Mouse (Mus musculus): ENCODE results near the gene Kat14. TPM values are rescaled to one million over a fixed set of nuclear protein-coding genes. Genes with fewer than 3 reads are reported as not detected.

The Kat14 gene
- polyA plus RNA-seq, 1 experiment from 2014 or later = 21.0 TPM

- peak; percentile 68; the same call in 1 of the 2 replicates for ATAC-seq
- H3K9ac ChIP-seq (ENCODE audit: low read length) = no peak overlapping the region
- H3K4me1 ChIP-seq (ENCODE audit: control insufficient read depth, insufficient read depth, low read length) = no peaks in the 10 kb centered on the region
- no peak overlapping the region for H3K4me2 ChIP-seq (ENCODE audit: low read length)
- H3K4me3 ChIP-seq (ENCODE audit: low read depth, low read length) = no peak overlapping the region
- peaks cover 6% of the 10 kb centered on the region; the same call in 1 of the 2 replicates for H3K27me3 ChIP-seq (replicated peaks; ENCODE audit: control insufficient read depth, insufficient read depth, low read length)
- H3K9me3 ChIP-seq (replicated peaks; ENCODE audit: control insufficient read depth, low read length) = no peaks in the 10 kb centered on the region
- no peaks in the 10 kb centered on the region for H3K36me3 ChIP-seq (ENCODE audit: control insufficient read depth, insufficient read depth, low read length)
- 14% methylated on average over 8 of the region's 8 CpGs for WGBS
- H3K27ac ChIP-seq (ENCODE audit: low read depth, low read length) = no peak overlapping the region
- DNase-seq (ENCODE audit: low spot score) = peak; percentile 85
These were observed 83.7 kb downstream of the Kat14 start for GRCm38 (mm10) chr2:144452364-144453008.

Other genes starting within 250 kb of the Kat14 start
- 10.5 and 12.5 TPM in 2 replicates for gene Mgme1, start 98.3 kb upstream of the Kat14 start, polyA plus RNA-seq (2014; fragmentation: Nextera tagmentation; extraction: Ambion mirVana)
- 61.7 and 64.5 TPM in 2 replicates for gene Snx5, start 98.1 kb upstream of the Kat14 start, polyA plus RNA-seq (2014; fragmentation: Nextera tagmentation; extraction: Ambion mirVana)
- not detected in 2 replicates for gene Ovol2, start 36.8 kb upstream of the Kat14 start, polyA plus RNA-seq (2014; fragmentation: Nextera tagmentation; extraction: Ambion mirVana)
- 0.47 and 0.71 TPM in 2 replicates for gene Pet117, start within 50 bp of the Kat14 start, polyA plus RNA-seq (2014; fragmentation: Nextera tagmentation; extraction: Ambion mirVana)
- 4.3 and 5.1 TPM in 2 replicates for gene Dzank1, start 158.4 kb downstream of the Kat14 start, polyA plus RNA-seq (2014; fragmentation: Nextera tagmentation; extraction: Ambion mirVana)
- 24.4 and 27.5 TPM in 2 replicates for gene Polr3f, start 158.7 kb downstream of the Kat14 start, polyA plus RNA-seq (2014; fragmentation: Nextera tagmentation; extraction: Ambion mirVana)
- 65.0 and 71.1 TPM in 2 replicates for gene Rbbp9, start 181.9 kb downstream of the Kat14 start, polyA plus RNA-seq (2014; fragmentation: Nextera tagmentation; extraction: Ambion mirVana)
- 71.1 and 73.1 TPM in 2 replicates for gene Sec23b, start 187.2 kb downstream of the Kat14 start, polyA plus RNA-seq (2014; fragmentation: Nextera tagmentation; extraction: Ambion mirVana)
- 45.8 and 59.0 TPM in 2 replicates for gene Smim26, start 225.1 kb downstream of the Kat14 start, polyA plus RNA-seq (2014; fragmentation: Nextera tagmentation; extraction: Ambion mirVana)
- 69.7 and 79.1 TPM in 2 replicates for gene Dtd1, start 230.9 kb downstream of the Kat14 start, polyA plus RNA-seq (2014; fragmentation: Nextera tagmentation; extraction: Ambion mirVana)

Measured in forebrain, embryonic 14.5 days (tissue).